Mouse (Mus musculus): ENCODE measurements at regions not wholly inside any gene's neighbourhood (a gene's known extent, or its start where the extent isn't known, plus 50 kb on each side); places are given as distances from the start of the nearest gene placed in this dataset.
"Not testable (repeated sequence)": the region's sequence is repeated elsewhere in the genome, so short reads cannot be mapped to it uniquely, and the experiment has no call there.

- no peak for DNase-seq
- H3K4me2 ChIP-seq = no peak overlapping the region
- no peak for ATAC-seq (ENCODE audit: insufficient read depth)
- no peaks in the 10 kb centered on the region for H3K9me3 ChIP-seq (ENCODE audit: low read depth, low read length)
- no peak overlapping the region for H3K27ac ChIP-seq (ENCODE audit: low read depth)
- no peak overlapping the region for H3K9ac ChIP-seq
- WGBS = 76% methylated on average over 1 of the region's 1 CpGs
- no peaks in the 10 kb centered on the region for H3K4me1 ChIP-seq (ENCODE audit: insufficient read depth)
- no peak for TF ChIP-seq CTCF (IDR thresholded peaks at IDR 0.05; ENCODE audit: low read depth)
- no peak overlapping the region for H3K4me3 ChIP-seq (ENCODE audit: low read depth, low read length)
- no peaks in the 10 kb centered on the region for H3K36me3 ChIP-seq (ENCODE audit: insufficient read depth)
- H3K27me3 ChIP-seq (ENCODE audit: insufficient read depth, low read length) = no peaks in the 10 kb centered on the region
Measured at GRCm38 (mm10) chr1:107765307-107765706, 175.5 kb downstream of the Serpinb8 start.

GRCm38 (mm10) chr1:107767198-107767947, 177.6 kb downstream of the Serpinb8 start:
- TF ChIP-seq CTCF (IDR thresholded peaks at IDR 0.05; ENCODE audit: low read depth) = no peak
- no peaks in the 10 kb centered on the region for H3K36me3 ChIP-seq (ENCODE audit: insufficient read depth)
- no peaks in the 10 kb centered on the region for H3K27me3 ChIP-seq (ENCODE audit: insufficient read depth, low read length)
- H3K27ac ChIP-seq (ENCODE audit: low read depth) = no peak overlapping the region
- 51% methylated on average over 4 of the region's 4 CpGs for WGBS
- ATAC-seq (ENCODE audit: insufficient read depth) (no peak), DNase-seq (no peak)
- no peaks in the 10 kb centered on the region for H3K9me3 ChIP-seq (ENCODE audit: low read depth, low read length)
- no peak overlapping the region for H3K4me2 ChIP-seq
- H3K4me1 ChIP-seq (ENCODE audit: insufficient read depth) = no peaks in the 10 kb centered on the region
- no peak overlapping the region for H3K4me3 ChIP-seq (ENCODE audit: low read depth, low read length)
- no peak overlapping the region for H3K9ac ChIP-seq

GRCm38 (mm10) chr1:107772967-107773366, 183.2 kb downstream of the Serpinb8 start:
- H3K9ac ChIP-seq = no peak overlapping the region
- no peaks in the 10 kb centered on the region for H3K36me3 ChIP-seq (ENCODE audit: insufficient read depth)
- no peak overlapping the region for H3K27ac ChIP-seq (ENCODE audit: low read depth)
- no peak overlapping the region for H3K4me3 ChIP-seq (ENCODE audit: low read depth, low read length)
- no peak overlapping the region for H3K4me2 ChIP-seq
- H3K4me1 ChIP-seq (ENCODE audit: insufficient read depth) = no peaks in the 10 kb centered on the region
- no peak for TF ChIP-seq CTCF (IDR thresholded peaks at IDR 0.05; ENCODE audit: low read depth)
- 63% methylated on average over 2 of the region's 2 CpGs for WGBS
- no peak for ATAC-seq (ENCODE audit: insufficient read depth)
- no peaks in the 10 kb centered on the region for H3K27me3 ChIP-seq (ENCODE audit: insufficient read depth, low read length)
- no peaks in the 10 kb centered on the region for H3K9me3 ChIP-seq (ENCODE audit: low read depth, low read length)
- DNase-seq = no peak

GRCm38 (mm10) chr1:107783079-107783478, 193.3 kb downstream of the Serpinb8 start:
- Histone ChIP-seq H3K4me3 (ENCODE audit: low read depth, low read length) (no peak overlapping the region), H3K9ac (no peak overlapping the region), H3K27me3 (ENCODE audit: insufficient read depth, low read length) (no peaks in the 10 kb centered on the region), H3K27ac (ENCODE audit: low read depth) (no peak overlapping the region), H3K9me3 (ENCODE audit: low read depth, low read length) (no peaks in the 10 kb centered on the region), H3K4me1 (ENCODE audit: insufficient read depth) (no peaks in the 10 kb centered on the region), H3K36me3 (ENCODE audit: insufficient read depth) (no peaks in the 10 kb centered on the region), H3K4me2 (no peak overlapping the region)
- TF ChIP-seq CTCF (IDR thresholded peaks at IDR 0.05; ENCODE audit: low read depth) = no peak
- DNase-seq = no peak
- WGBS = 76% methylated on average over 5 of the region's 5 CpGs
- ATAC-seq (ENCODE audit: insufficient read depth) = no peak

DNA sequence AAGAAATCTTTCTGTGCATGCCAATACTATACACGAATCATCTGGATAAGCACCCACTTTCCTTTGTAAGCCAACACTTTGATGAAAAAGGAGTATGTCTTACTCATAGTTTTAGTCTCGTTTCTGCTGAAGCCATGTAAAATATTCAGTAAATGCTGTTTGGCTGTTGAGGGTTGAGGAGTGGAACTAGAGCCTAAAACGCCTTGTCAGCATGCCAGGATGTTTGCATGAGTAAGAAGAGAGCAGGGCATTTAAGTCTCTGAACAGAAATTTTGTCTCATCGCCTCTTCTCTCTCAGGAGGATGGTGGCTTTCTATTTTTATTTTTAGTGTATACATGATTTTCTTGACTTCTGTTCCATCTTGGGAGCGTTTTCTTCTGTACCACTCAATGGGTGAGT, 216.0 kb downstream of the Serpinb8 start:
- DNase-seq (peak; percentile 5), ATAC-seq (ENCODE audit: insufficient read depth) (no peak)
- Histone ChIP-seq H3K4me2 (no peak overlapping the region), H3K9ac (no peak overlapping the region), H3K4me3 (ENCODE audit: low read depth, low read length) (no peak overlapping the region), H3K27ac (ENCODE audit: low read depth) (no peak overlapping the region), H3K4me1 (ENCODE audit: insufficient read depth) (no peaks in the 10 kb centered on the region), H3K9me3 (ENCODE audit: low read depth, low read length) (no peaks in the 10 kb centered on the region), H3K36me3 (ENCODE audit: insufficient read depth) (no peaks in the 10 kb centered on the region), H3K27me3 (ENCODE audit: insufficient read depth, low read length) (no peaks in the 10 kb centered on the region)
- no peak for TF ChIP-seq CTCF (IDR thresholded peaks at IDR 0.05; ENCODE audit: low read depth)
- WGBS = 74% methylated on average over 5 of the region's 5 CpGs

DNA sequence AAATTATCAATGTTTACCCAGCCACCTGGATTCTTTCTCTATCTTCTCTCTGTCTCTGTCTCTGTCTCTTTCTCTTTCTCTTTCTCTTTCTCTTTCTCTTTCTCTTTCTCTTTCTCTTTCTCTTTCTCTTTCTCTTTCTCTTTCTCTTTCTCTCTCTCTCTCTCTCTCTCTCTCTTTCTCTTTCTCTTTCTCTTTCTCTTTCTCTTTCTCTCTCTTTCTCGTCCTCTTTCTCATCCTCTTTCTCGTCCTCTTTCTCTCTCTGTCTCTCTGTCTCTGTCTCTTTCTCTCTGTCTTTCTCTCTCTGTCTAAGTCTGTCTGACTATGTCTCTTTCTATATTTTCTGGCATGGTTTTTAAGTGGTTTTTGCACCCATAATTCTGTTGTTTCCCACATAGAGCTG, 217.6 kb downstream of the Serpinb8 start:
- not testable (repeated sequence) for H3K9me3 ChIP-seq (ENCODE audit: low read depth, low read length); H3K4me3 ChIP-seq (ENCODE audit: low read depth, low read length); H3K4me2 ChIP-seq; H3K36me3 ChIP-seq (ENCODE audit: insufficient read depth); ATAC-seq (ENCODE audit: insufficient read depth); H3K27me3 ChIP-seq (ENCODE audit: insufficient read depth, low read length); H3K4me1 ChIP-seq (ENCODE audit: insufficient read depth); H3K9ac ChIP-seq; H3K27ac ChIP-seq (ENCODE audit: low read depth); DNase-seq
- 79% methylated on average over 2 of the region's 2 CpGs for WGBS

GRCm38 (mm10) chr1:107811136-107811535, 221.3 kb downstream of the Serpinb8 start:
- Histone ChIP-seq H3K27me3 (ENCODE audit: insufficient read depth, low read length) (no peaks in the 10 kb centered on the region), H3K4me2 (no peak overlapping the region), H3K27ac (ENCODE audit: low read depth) (no peak overlapping the region), H3K36me3 (ENCODE audit: insufficient read depth) (no peaks in the 10 kb centered on the region), H3K9ac (no peak overlapping the region), H3K4me1 (ENCODE audit: insufficient read depth) (no peaks in the 10 kb centered on the region), H3K9me3 (ENCODE audit: low read depth, low read length) (no peaks in the 10 kb centered on the region), H3K4me3 (ENCODE audit: low read depth, low read length) (no peak overlapping the region)
- ATAC-seq (ENCODE audit: insufficient read depth) (no peak), DNase-seq (no peak)
- no peak for TF ChIP-seq CTCF (IDR thresholded peaks at IDR 0.05; ENCODE audit: low read depth)
- 48% methylated on average over 1 of the region's 1 CpGs for WGBS

Measured in lung, embryonic 14.5 days (tissue).